Mouse (Mus musculus) CD8-positive naive resting alpha-beta T cell, adult 2 months (primary cell): Measurements from ENCODE around the gene Nebl.
"Not testable (repeated sequence)": the region's sequence is repeated elsewhere in the genome, so short reads cannot be mapped to it uniquely, and the experiment has no call there.

ENCODE experiments used
- DNase-seq, 2 experiments: peaks; one replicate each; pipeline ENCODE4 v3.0.0; 2022; ENCODE audit warnings: low read depth in 2 of 2, low spot score in 2 of 2

The Nebl gene

DNA sequence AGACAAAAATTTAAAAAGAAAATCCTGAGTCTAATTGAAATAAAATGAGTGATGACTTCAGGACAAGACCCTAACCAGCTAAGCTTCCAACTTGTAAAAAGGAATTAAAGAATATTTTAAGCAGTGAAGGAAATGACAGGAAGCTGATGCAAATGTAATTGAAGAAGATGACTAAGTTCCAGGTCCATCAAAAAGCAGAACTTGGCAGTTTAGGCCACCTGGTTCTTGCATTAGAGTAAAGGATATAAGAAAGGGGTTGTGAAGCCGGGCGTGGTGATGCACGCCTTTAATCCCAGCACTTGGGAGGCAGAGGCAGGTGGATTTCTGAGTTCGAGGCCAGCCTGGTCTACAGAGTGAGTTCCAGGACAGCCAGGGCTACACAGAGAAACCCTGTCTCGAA, 436.0 kb downstream of the Nebl start:
- DNase-seq, result not testable (repeated sequence)
